Mouse (Mus musculus): ENCODE data around the gene Mxi1.

- TF ChIP-seq POLR2A (IDR thresholded peaks at IDR 0.05; ENCODE audit: low read depth, low read length) (no peak), CTCF (IDR thresholded peaks at IDR 0.05; ENCODE audit: extremely low read depth, insufficient read depth, insufficient read length, insufficient replicate concordance) (no peak)
Observed at GRCm38 (mm10) chr19:53362967-53363366, 52.6 kb downstream of the Mxi1 start.

All from spleen, adult 2 months (tissue).